Mouse (Mus musculus): Measurements from ENCODE around the gene Tet3. TPM values are rescaled to one million over a fixed set of nuclear protein-coding genes. Genes with fewer than 3 reads are reported as not detected.
A peak's percentile ranks its signal among the peaks of the same experiment; 100 is the strongest.

Gene Tet3
- total RNA-seq, 4 experiments from 2014 or later: 9.8 to 20.1 (median 14.8) TPM

GRCm38 (mm10) chr6:83440510-83441258 is 18.2 kb downstream of the Tet3 start:
- DNase-seq (ENCODE audit: low spot score in 2 of 2): peak; percentile 43 to 57

DNA sequence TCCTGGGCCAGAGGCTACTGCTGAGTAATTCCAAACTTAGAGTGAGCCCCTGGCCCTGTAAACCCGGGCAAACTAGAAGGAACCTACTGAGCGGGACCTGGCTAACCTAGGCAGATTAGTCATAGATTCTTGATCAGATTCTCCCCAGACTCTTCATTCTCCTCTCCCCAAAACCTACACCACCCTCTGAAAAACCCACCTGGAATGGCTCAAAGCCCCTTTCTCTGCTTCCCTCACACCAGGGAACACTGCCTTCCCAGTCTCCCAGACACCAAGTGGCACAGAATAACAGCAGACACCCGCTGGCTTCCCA is 18.7 kb downstream of the Tet3 start:
- no peak for DNase-seq (ENCODE audit: low spot score in 2 of 2)

DNA sequence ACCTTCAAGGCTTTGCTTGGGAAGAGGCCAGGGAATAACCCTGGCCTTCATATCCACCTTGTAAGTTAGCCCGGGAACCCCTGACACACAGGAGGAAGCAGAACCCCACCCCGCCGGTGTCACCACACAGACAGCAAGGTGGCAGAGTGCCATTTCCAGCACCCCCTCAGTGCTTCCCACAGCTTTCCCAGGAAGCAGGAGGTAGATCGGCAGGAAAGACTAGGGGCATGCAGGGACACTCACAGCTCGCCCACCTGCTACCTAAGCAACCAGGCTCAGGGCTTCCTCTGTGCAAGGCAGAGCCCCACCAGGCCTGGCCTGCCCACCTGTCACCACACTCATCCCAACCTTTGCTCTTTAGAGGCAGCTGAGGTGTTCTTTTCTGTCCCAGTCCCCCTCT is 19.1 kb downstream of the Tet3 start:
- DNase-seq (ENCODE audit: low spot score in 2 of 2): peak in 1 of 2 experiments; percentile 19

DNA sequence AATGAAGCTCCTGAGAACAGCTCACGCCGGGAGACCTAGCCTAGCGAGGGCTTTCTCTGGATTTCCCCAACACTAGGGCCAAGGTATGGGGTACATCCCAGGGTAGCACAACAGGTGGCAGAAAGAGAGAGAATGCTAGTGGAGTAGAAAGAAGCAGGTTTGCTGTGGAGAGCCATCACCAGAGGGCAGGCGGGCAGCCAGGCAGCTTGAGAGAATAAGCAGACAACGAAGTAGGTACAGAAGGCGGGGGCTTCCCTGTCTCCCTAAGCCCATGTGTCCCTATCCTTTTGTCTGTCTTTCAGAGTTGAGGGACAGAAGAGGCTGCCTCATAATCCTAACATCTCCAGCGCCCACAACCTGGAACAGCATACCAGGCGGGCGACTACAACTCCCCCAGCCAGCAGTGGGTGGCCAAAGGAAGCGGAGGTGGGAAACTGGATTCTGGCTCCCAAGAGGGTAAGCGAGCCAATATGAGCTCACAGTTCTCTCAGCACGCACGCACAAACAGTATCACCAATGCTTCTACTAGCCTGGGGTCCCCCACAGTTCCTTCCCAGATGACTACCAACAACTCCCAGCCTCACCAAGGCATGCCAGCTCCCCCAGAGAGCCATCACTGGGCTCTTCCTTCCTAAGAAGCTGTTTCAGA is 19.6 kb downstream of the Tet3 start:
- DNase-seq (ENCODE audit: low spot score in 2 of 2): no peak

GRCm38 (mm10) chr6:83438584-83438983 is 20.3 kb downstream of the Tet3 start:
- DNase-seq (ENCODE audit: low spot score in 2 of 2): no peak

DNA sequence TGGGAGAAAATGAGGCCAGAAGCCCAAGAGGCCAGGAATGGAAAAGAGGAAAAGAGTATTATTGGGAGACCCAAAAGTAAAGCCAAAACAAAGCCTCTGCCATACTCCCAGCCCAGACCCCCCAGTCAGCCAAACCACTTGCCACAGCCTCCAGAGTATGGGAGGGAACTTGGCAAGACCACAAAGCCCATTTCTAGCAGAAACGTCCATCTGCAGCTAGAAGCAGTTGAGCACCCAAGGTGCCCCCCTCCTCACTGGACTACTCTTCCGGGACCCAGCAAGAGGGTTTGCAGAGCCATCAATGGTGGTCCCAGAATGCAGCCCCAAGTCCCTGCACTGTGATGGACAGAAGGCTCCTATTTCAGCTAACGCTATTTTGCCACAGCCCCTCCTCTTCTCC is 21.1 kb downstream of the Tet3 start:
- no peak for DNase-seq (ENCODE audit: low spot score in 2 of 2)

- no peak for DNase-seq (ENCODE audit: low spot score in 2 of 2)
Observed at GRCm38 (mm10) chr6:83437225-83437624, 21.7 kb downstream of the Tet3 start.

DNA sequence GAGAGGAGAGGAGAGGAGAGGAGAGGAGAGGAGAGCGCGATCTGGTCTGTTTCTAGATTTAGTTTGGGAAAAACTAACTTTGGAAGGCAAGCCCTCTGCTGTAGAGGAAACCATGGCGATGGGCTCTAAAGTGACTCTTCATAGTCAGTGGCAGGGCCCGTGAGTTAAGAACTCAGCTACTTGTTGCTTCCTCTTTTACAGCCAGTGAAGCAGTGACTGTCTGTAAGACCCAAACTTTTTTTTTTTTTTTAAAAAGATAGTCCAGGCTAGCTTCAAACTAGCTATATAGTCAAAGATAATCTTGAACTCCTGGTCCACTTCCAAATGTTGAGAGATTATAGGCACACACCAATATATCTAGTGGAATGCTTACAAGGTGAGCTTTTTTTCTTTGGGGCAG is 22.3 kb downstream of the Tet3 start:
- no peak for DNase-seq (ENCODE audit: low spot score in 2 of 2)

DNA sequence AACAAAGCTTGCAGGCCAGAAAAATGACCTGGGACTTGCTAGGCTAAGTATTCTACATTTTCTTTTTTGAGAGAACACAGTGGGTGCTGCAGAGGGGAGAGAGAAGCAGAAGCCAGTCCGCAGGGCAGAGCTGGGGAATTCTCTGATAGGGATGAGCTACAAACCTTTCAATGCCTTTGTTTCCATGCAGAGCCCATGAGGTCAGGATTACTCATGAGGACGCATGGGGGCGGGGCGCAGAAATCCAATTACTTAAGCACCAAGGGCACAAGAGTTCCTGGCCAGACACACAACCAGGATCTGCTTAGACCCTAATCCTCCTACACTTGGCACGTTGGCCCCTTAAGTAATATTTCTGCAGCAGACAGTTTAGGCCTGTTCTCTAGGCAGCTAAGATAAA is 23.7 kb downstream of the Tet3 start:
- DNase-seq (ENCODE audit: low spot score in 2 of 2): no peak

DNA sequence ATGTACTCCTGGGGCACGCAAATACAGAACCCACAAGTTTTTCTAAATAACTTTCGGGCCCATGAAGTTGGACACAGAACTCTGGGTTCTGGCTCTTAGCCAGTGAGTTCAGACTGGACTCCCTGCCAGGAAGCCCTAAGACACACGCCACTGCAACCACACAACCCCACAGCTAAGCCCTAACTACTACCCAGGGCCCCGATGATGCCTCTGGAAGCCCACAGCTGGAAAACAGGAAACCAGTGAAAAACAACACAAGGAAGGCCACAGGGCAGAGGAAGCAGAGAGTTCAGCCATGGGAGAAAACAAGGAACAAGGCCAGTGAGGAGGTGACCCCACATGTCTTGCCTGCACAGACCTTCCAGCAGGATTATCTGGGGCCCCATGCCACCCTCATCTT is 25.3 kb downstream of the Tet3 start:
- no peak for DNase-seq (ENCODE audit: low spot score in 2 of 2)

DNA sequence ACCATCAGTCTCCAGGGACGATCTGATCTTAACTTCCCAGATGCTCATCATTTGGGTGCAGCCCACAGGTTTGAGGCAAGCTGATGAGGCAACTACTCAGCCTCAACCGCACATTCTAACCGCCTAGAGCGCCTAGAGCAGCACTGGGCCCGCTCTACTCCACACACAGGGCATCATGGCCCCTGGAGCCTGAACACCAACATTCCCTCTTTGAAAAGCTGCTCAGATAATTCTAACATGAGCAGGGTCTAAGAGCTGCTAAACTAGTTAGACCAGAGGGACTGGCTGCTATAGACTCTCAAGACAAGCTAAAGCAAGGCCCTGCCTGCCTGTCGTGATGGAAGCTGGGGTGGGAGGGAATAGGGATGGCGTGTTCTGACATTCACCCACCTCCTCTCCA is 25.9 kb downstream of the Tet3 start:
- no peak for DNase-seq (ENCODE audit: low spot score in 2 of 2)

DNA sequence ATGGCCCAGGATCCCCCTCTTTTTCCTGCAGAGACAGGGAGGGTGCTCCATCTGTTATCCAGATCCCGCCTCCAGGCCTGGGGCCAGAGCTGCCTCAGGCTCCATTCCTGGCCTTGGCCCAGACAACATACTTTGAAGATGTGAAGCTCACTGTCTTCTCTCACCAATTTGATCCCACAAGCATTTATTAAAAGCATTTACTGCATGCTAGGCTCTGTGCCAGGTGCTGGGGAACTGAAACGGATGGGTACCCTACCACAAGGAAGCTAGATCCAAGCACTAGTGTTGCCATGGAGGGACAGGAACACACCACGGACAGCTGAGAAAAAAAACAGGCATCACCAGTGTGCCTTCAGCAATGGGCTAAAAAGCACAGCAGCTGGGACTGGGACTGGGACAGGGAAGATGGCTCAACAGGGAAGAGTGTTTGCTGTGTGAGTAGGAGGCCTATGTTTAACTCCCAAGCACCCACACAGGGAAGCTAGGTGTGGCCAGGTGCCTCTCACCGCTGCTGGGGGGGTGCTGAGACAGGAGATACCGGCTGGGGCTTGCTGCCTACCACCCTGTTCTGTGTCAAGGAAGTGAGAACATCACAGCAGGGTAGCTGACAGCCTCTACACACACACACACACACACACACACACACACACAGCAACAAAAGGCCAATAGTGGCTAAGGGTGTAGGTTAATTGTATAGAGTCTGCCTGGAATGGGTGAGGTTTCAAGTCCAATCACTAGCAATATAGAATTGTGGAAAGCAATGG is 30.7 kb downstream of the Tet3 start:
- DNase-seq (ENCODE audit: low spot score in 2 of 2): peak; percentile 27 to 49

- no peak for DNase-seq (ENCODE audit: low spot score in 2 of 2)
Observed at GRCm38 (mm10) chr6:83427512-83427911, 31.4 kb downstream of the Tet3 start.

DNA sequence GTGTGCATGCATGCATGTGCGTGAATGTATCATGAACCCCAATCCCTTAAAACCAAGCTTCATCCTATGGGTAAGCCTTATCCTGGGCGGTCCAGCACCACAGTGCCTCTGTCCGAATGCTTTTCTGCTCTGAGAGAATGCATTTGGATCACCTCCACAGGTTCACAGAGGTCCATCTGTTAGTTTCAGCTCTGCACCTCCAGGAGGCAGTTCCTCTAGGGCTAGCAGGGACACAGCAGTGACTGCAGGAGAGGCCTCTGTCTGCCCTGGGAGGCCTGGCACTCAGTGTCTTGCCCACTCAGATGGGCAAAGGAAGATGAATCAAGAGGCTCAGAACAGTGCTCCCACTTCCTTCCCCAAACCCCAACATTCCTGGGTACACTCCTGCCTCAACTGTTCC is 32.3 kb downstream of the Tet3 start:
- DNase-seq (ENCODE audit: low spot score in 2 of 2): no peak

GRCm38 (mm10) chr6:83424053-83424404 is 34.9 kb downstream of the Tet3 start:
- no peak for DNase-seq (ENCODE audit: low spot score in 2 of 2)

DNA sequence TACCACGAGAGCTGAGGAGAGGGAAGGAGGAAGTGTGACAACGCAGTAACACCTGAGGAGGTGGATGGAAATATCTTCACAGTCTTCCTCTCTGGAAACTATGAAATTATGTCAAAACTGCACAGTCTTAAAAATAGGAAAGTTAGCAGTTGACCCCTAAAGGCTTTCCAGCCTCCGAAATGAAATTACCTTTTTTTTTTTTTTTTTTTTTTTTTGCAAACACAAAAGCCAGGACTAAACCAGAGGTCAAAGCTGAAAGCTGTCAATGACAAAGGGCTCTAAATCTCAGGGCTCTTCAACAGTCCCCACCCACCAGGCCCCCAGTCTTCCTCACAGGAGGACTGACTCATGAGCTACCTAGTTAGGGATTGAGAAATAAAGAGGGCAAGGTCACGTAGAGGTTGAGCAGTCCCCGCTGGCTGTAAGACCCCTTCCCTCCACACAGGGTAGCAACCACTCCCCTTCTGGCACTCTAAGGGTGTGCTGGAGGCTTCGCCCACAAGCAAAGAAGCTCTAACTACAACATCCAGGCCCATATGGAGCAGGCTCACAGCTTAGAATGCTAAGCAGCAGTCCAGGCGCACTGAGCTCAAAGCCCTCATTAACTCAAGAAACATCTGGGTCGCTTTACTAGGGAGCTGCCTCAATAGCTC is 35.4 kb downstream of the Tet3 start:
- DNase-seq (ENCODE audit: low spot score in 2 of 2): no peak

DNA sequence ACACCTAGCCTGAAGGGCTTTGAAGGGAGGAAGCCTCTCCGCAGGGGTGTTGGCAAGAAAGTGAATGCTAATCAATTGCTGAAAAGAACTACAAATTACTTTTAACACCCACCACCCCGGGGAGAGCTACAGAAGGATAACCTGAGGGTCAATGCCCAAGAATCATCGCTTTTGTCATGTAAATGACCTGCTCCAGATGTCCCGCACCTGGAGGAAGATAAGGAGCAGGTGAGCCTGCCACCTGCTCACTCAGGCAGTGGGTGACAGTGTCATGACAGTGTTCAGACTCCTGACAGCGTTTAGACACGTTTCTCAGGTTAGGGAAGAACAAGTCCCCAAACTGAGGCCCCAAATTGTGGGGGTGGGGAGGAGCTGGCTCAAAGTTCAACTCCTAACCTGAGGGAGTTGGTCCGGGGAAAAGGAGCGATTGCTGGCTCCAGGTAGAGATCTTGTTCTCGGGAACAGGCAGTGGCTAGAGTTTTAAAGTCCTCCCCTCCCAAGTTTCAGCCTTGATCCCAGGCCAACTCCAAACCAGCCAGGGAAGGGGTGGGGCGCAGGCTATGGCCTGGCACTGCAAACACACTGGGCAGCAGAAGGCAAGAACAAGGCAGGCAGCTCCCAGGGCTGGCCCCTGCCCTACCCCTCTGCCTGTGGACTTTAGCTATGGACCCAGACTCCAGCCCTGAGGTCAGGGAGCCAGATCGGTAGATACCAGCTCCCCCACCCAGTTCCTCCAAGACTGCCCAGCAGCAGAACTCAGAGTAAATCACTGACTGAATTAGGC is 36.8 kb downstream of the Tet3 start:
- DNase-seq (ENCODE audit: low spot score in 2 of 2): peak; percentile 49 to 62

DNA sequence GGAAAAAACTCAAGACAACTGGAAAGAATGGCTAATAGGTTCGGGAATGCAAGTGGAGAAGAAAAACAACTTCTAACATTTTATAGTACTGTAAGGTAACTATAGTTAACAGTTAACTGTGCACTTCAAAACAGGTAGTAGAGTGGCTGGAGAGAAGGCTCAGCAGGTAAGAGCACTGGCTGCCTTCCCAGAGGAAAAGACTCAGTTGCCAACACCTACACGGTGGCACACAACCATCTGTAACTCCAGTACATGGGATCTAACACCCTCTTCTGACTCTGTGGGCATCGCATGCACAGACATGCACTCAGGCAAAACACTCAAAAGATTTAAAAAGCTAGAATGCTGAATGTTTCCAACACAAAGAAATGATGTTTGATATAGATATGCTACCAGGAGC is 39.4 kb downstream of the Tet3 start:
- DNase-seq (ENCODE audit: low spot score in 2 of 2): no peak

DNA sequence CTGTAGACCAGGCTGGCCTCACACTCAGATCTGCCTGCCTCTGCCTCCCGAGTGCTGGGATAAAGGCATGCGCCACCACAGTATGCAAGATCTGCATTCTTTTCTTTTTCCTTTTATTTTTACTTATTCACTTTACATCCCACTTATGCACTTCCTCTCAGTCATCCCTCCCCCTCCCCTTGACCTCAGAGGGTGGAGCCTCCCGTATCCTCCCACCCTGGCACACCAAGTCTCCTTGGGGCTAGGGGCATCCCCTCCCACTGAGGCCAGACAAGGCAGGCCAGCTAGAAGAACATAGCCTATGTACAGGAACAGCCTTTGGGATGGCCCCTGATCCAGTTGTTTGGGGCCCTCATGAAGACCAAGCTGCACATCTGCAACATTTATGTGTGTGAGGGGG is 41.4 kb downstream of the Tet3 start:
- DNase-seq (ENCODE audit: low spot score in 2 of 2): no peak

DNA sequence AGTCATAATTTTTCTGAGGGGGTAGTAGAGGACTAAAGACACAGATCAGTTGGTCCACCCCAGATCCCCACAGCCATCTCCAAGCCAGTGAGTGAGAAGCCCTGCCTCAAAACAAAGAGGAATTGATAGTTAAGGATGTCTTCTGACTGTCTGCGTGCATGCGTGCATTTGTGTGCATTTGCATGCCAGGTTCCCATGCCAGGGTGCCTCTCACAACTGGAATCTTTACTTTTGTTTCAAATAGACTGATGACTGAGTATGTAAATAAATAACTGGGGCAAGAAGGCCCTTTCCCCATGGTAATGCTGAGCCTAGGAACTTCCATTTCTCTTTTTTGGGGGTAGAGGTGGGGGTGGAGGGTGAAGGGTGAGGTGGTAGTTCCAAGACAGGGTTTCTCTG is 41.8 kb downstream of the Tet3 start:
- DNase-seq (ENCODE audit: low spot score in 2 of 2): no peak
